Mouse (Mus musculus): ENCODE results near the gene Axin2.

DNA sequence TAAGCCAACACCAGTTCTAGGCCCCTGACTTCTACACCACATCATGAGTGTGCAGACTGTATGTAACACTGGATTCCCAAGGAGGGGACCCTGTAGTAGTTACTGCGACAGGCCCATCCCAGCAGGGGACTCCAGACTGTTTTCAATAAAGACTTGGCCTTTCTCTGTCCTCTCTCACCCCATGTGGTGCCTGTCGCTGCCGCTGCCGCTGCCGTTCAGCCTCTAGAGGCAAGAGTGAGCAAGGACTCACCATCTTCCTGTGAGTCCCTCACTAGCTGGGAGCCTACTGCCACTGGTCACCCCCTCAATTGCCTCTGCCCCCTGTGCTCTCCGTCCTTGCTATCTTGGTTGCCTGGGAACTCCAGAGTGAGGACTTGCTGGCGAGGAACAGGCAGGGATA, 8.6 kb downstream of the Axin2 start:
- TF ChIP-seq POLR2A (IDR thresholded peaks at IDR 0.05; ENCODE audit: insufficient read depth, low read length) = no peak
- no peak for TF ChIP-seq EP300 (IDR thresholded peaks at IDR 0.05; ENCODE audit: insufficient read depth, low read depth, low read length)
